Mouse (Mus musculus) thymus, adult 18-20 months (tissue): ENCODE measurements around the gene Card10.

Experiments
- DNase-seq, 2 experiments: peaks; one replicate each; pipeline ENCODE4 v3.0.0; 2022; ENCODE audit warnings: mixed read lengths in 2 of 2

Gene Card10

GRCm38 (mm10) chr15:78834233-78835005 is 31.6 kb upstream of the Card10 start:
- DNase-seq = no peak

GRCm38 (mm10) chr15:78833582-78833981 is 30.7 kb upstream of the Card10 start:
- no peak for DNase-seq

- DNase-seq = no peak
Observed at GRCm38 (mm10) chr15:78832701-78833123, 29.9 kb upstream of the Card10 start.

- no peak for DNase-seq
Observed at GRCm38 (mm10) chr15:78831720-78832657, 29.1 kb upstream of the Card10 start.

GRCm38 (mm10) chr15:78830742-78831719 is 28.2 kb upstream of the Card10 start:
- no peak for DNase-seq

GRCm38 (mm10) chr15:78829636-78830035 is 26.8 kb upstream of the Card10 start:
- no peak for DNase-seq

GRCm38 (mm10) chr15:78828315-78828714 is 25.5 kb upstream of the Card10 start:
- peak; percentile 52 to 57 for DNase-seq

GRCm38 (mm10) chr15:78826213-78827204 is 23.7 kb upstream of the Card10 start:
- DNase-seq = peak; percentile 46 to 59

GRCm38 (mm10) chr15:78816074-78816391 is 13.2 kb upstream of the Card10 start:
- no peak for DNase-seq

GRCm38 (mm10) chr15:78815314-78816073 is 12.7 kb upstream of the Card10 start:
- DNase-seq = no peak

GRCm38 (mm10) chr15:78813603-78814002 is 10.8 kb upstream of the Card10 start:
- DNase-seq = no peak

- DNase-seq = no peak
Observed at GRCm38 (mm10) chr15:78810146-78810545, 7.3 kb upstream of the Card10 start.

- no peak for DNase-seq
Observed at GRCm38 (mm10) chr15:78809739-78810138, 6.9 kb upstream of the Card10 start.

GRCm38 (mm10) chr15:78808980-78809379 is 6.1 kb upstream of the Card10 start:
- DNase-seq = no peak

- no peak for DNase-seq
Observed at GRCm38 (mm10) chr15:78807141-78807540, 4.3 kb upstream of the Card10 start.

GRCm38 (mm10) chr15:78806614-78807013 is 3.8 kb upstream of the Card10 start:
- DNase-seq = no peak

- no peak for DNase-seq
Observed at GRCm38 (mm10) chr15:78805351-78805750, 2.5 kb upstream of the Card10 start.

GRCm38 (mm10) chr15:78804326-78804725 is 1.5 kb upstream of the Card10 start:
- DNase-seq = no peak

GRCm38 (mm10) chr15:78803499-78803900 is 658 bp upstream of the Card10 start:
- DNase-seq = no peak

GRCm38 (mm10) chr15:78801971-78802741 is 686 bp downstream of the Card10 start:
- peak in 1 of 2 experiments; percentile 28 for DNase-seq
